Mouse (Mus musculus) spleen, postnatal 4 days (tissue): Measurements from ENCODE around the gene Cenpv.
A peak's percentile ranks its signal among the peaks of the same experiment; 100 is the strongest.
"Not testable (repeated sequence)": the region's sequence is repeated elsewhere in the genome, so short reads cannot be mapped to it uniquely, and the experiment has no call there.

ENCODE experiments used
- DNase-seq, 2 experiments: peaks; one replicate each; pipeline ENCODE4 v3.0.0; 2022; ENCODE audit warnings: low spot score in 2 of 2

The Cenpv gene

DNA sequence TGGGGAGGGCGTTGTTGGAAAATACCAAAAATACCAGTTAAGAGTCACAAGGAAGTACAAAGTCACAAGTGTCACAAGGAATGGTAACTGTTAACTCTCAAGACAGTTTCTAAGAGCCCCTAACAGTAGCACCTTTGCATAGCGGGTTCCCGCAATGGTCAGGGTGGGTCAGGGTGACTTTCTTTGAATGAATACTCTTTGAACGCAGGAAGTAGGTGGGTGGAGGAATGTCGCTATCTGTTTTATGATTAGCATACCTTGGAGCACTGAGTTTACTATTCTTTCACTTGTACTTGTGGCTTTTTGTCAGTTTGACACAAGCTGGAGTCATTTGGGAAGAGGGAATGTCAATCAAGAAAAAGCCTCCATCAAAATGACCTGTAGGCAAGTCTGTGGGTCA, 30.2 kb downstream of the Cenpv start:
- DNase-seq, result not testable (repeated sequence)

DNA sequence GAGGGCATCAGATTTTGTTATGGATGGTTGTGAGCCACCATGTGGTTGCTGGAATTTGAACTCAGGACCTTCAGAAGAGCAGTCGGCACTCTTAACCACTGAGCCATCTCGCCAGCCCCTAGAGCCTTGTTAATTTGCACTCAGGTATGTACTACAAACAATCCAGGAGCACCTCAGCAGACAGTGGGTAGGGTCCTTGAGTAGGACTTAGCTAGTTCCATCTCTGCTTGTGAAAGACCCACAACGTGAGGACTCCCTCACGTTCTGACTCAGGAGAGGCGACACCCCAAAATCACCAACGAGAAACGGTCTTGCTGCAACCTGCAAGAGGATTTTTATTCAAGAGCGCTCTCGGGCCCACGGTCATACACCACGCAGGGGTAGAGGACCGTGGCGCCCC, 30.7 kb downstream of the Cenpv start:
- not testable (repeated sequence) for DNase-seq

DNA sequence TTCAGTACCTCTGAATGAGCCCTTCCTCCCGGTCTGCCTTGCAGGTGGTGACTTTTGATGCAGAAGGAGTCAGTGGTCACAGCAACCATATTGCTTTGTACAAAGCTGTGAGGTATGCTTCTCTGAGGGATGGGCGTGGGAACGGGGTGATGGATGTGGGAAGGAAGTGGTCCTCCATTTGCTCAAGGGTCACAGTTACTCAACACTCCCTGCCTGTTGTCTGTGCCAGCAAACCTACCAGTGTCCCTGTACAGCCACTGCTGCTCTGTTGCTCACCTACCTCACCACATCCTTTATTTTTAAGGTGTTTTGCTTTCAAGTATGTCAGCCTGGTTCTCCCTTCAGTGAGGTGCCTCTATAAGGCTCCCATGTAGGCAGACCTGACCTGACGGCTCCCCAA, 31.4 kb downstream of the Cenpv start:
- DNase-seq, result no peak

GRCm38 (mm10) chr11:62500529-62500928, 38.5 kb downstream of the Cenpv start:
- DNase-seq, result no peak

GRCm38 (mm10) chr11:62498802-62499201, 40.3 kb downstream of the Cenpv start:
- DNase-seq, result no peak

GRCm38 (mm10) chr11:62497181-62497580, 41.9 kb downstream of the Cenpv start:
- no peak for DNase-seq

DNA sequence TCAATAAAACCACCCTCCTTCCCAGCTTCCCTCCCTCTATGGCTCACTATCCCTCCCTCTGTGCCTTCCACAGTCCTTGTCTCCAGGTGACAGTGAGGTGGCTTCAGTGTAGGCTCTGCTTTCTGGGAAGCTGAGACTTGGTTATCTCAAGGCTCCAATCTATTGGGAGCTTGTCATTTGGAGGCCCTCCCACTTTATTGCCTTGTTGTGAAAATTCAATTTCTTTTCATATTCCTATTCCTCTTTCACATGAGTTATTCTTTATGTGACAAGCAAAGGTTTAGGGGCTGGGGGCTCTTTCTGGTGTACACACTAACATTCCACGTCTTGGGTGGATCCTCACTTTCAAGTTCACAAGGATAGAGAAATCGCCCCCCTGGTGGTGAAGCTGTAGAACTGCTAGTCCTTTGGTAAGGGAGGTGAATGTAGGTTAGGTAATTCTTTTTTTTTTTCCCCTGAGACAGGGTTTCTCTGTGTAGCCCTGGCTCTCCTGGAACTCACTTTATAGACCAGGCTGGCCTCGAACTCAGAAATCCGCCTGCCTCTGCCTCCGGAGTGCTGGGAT, 42.8 kb downstream of the Cenpv start:
- DNase-seq, result peak; percentile 40 to 77

DNA sequence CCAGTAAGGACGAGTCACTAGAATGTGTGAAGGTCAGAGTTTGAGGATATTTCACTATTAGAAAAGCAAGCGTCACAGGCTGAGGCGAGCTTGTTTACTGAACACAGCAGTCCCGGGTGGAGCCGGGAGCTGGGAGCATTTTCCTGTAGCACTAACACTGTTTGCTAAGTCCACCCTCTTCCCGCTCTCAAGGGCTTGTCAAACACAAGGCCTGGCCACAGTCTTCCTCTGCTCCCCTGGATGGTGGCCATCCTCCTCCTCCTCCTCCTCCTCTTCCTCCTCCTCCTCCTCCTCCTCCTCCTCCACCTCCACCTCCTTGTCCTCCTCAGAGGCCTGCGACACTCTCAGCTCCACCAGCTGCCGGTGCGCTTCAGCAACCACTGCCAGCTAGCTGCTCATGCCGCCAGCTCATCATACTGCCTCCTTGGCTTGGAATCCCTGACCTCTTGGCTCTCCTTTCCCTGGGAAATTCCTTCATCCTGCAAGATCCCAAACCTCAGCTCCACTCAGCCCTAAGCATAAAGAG, 43.7 kb downstream of the Cenpv start:
- no peak for DNase-seq

DNA sequence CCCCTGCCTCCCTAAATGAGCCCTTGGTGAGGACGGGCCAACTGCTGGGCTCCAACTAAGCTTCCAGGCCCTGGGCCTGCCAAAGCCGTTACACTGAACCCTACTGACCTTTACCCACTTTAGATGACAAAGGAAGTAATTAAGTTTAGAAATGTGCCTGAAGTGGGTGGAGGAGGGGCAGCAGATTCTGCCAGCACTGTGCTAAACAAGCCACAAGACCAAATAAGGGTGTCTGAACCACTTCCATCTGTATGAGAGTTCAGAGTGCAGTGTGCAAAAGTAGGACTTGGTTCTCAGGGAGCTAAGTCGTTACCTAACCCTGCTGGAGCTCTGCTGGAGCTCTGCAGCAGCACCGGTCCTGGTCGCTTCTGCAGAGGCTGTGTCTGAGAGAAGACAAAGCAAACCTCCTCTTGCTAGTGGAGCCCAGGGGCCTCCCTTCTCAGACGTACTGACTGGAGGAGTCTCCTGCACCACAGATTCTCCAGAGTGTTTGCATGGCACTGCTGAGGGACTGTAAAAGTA, 44.2 kb downstream of the Cenpv start:
- peak in 1 of 2 experiments; percentile 26 for DNase-seq

DNA sequence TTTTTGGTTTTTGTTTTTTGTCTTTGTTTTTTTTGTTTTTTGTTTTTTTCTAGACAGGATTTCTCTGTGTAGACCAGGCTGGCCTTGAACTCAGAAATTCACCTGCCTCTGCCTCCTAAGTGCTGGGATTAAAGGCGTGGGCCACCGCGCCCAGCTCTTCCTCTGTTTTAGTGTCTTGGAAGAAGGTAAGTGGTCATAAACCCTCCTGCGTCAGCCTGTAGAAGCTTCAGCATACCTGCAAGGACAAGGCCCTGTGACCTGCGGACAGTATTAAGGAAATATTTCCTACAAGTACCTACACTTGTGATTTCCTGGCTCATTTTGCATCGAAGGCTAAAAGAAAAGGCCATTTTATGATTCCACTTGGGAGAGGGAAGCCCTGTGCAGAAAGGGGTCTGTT, 45.4 kb downstream of the Cenpv start:
- no peak for DNase-seq

- no peak for DNase-seq
Measured at GRCm38 (mm10) chr11:62487540-62488350, 51.3 kb downstream of the Cenpv start.

- no peak for DNase-seq
Measured at GRCm38 (mm10) chr11:62486949-62487348, 52.1 kb downstream of the Cenpv start.

- DNase-seq, result no peak
Measured at GRCm38 (mm10) chr11:62479581-62479980, 59.5 kb downstream of the Cenpv start.

DNA sequence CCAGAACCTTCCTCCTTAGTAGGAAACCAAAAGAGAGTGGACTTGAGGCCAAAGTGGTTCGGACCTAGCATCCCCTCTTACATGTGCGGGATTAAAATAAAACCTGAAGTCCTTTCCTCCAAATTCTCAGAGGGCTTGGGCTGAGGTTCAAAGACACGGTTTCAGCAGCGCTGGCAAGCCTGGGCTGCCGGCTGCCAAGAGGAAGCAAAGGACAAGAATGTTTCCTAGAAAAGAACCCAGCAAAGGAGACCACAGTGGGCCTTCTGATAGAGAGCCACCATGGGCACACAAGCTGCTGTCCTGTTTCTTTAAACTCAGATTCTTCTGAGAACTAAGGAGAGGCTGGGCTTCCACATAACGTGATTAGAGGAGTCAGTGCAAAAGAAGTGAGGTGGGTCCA, 60.1 kb downstream of the Cenpv start:
- no peak for DNase-seq

DNA sequence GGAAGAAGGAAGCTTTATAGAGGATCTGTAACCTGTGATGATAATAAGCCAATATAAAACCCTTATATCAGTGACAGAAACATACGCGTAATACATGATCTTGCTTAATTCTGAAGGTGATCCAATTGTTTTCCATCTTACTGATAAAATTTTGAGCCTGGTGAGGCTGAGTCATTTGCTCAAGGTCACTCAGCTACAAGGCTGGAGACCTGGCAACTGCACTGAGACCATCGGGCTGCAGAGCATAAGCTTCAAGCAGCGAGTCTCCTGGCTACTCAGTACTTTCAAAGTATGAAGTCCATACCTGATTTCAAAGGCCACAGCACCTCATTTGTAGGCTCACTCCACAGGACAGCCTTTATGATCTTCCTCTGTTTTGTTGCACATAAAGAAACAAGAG, 62.9 kb downstream of the Cenpv start:
- DNase-seq, result no peak
